Mouse (Mus musculus) hindbrain, embryonic 13.5 days (tissue): ENCODE data around the gene Unk. TPM values are rescaled to one million over a fixed set of nuclear protein-coding genes. Genes with fewer than 3 reads are reported as not detected.

Source experiments
- ATAC-seq: fragments of 200-750 bp; cut with Nextera tagmentation; 2 replicates; pipeline ENCODE4 v1.8.0; 2017; ENCODE audit warnings: moderate TSS enrichment; ENCODE audit not compliant: low FRiP score
- H3K27ac ChIP-seq: fragments of 300-500 bp; sonication (generic); 2 replicates; pipeline ENCODE4 v1.5.1; 2015; ENCODE audit warnings: inconsistent platforms, mild to moderate bottlenecking, moderate library complexity
- H3K27me3 ChIP-seq: fragments of 300-500 bp; sonication (generic); 2 replicates; pipeline ENCODE4 v1.6.1; 2015; ENCODE audit warnings: mild to moderate bottlenecking, inconsistent platforms
- H3K36me3 ChIP-seq: fragments of 300-500 bp; sonication (generic); 2 replicates; pipeline ENCODE4 v1.6.1; 2015; ENCODE audit warnings: mild to moderate bottlenecking, inconsistent platforms
- H3K4me1 ChIP-seq: fragments of 300-500 bp; sonication (generic); replicated peaks from 2 replicates; pipeline ENCODE4 v1.6.1; 2015; ENCODE audit warnings: inconsistent platforms
- H3K4me2 ChIP-seq: fragments of 300-500 bp; sonication (generic); 2 replicates; pipeline ENCODE4 v1.6.1; 2015; ENCODE audit warnings: inconsistent platforms, mild to moderate bottlenecking, moderate library complexity
- H3K4me3 ChIP-seq: fragments of 300-500 bp; sonication (generic); 2 replicates; pipeline ENCODE4 v1.5.1; 2015; ENCODE audit warnings: mild to moderate bottlenecking, inconsistent platforms
- H3K9ac ChIP-seq: fragments of 300-500 bp; sonication (generic); 2 replicates; pipeline ENCODE4 v1.6.1; 2015; ENCODE audit warnings: mild to moderate bottlenecking, inconsistent platforms
- H3K9me3 ChIP-seq: fragments of 300-500 bp; sonication (generic); 2 replicates; pipeline ENCODE4 v1.6.1; 2016; ENCODE audit warnings: inconsistent platforms
- WGBS: fragments of 180-500 bp; shearing (Covaris S2); methylation state at CpG from one replicate; pipeline ENCODE4 v1.1.7; 2015; 5-methylcytosine and 5-hydroxymethylcytosine counted together
- polyA plus RNA-seq: library from polyadenylated mRNA; unstranded; fragments of >200 nt; fragmentation: Nextera tagmentation; extraction: Ambion mirVana; gene quantifications from 2 replicates; pipeline ENCODE4 v1.2.1, GENCODE M21; 2015

The Unk gene
- polyA plus RNA-seq, 1 experiment from 2014 or later: 33.8 TPM

GRCm38 (mm10) chr11:116023771-116024355 lies 6.3 kb upstream of the Unk start:
- peak overlapping the region; percentile 96 for H3K4me3 ChIP-seq
- H3K27me3 ChIP-seq: no peaks in the 10 kb centered on the region
- peak; percentile 71 for ATAC-seq
- no peaks in the 10 kb centered on the region for H3K9me3 ChIP-seq
- under 1% methylated on average over 55 of the region's 57 CpGs for WGBS
- peak overlapping the region; percentile 100 for H3K27ac ChIP-seq
- H3K4me1 ChIP-seq: peaks cover 22% of the 10 kb centered on the region
- H3K9ac ChIP-seq: peak overlapping the region; percentile 100
- H3K4me2 ChIP-seq: peak overlapping the region; percentile 86
- peaks cover 21% of the 10 kb centered on the region for H3K36me3 ChIP-seq

DNA sequence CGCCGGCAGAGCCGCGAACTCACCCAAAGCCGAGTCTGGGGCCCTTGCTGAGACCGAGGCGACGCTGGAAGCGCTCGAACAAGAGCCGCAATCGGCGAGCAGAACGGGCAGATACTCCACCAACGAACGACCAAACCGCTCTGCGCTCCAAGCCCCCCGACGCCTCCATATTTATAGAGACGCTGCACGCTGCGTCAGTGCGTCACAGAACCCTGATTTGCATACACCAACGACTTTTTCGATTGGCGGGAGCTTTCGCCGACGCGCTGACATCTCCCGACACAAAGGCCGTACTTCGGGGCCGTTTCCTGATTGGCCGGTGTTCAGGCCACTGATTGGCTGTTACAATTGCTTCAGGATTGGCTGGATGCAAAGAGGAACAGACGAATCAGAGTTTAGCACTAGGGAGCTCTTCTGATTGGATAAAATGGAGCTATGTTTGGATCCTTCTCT lies 5.7 kb upstream of the Unk start:
- peak overlapping the region; percentile 100 for H3K9ac ChIP-seq
- H3K27me3 ChIP-seq: no peaks in the 10 kb centered on the region
- peak; percentile 95 for ATAC-seq
- H3K4me3 ChIP-seq: peak overlapping the region; percentile 96
- peak overlapping the region; percentile 86 for H3K4me2 ChIP-seq
- peak overlapping the region; percentile 100 for H3K27ac ChIP-seq
- peaks cover 24% of the 10 kb centered on the region for H3K4me1 ChIP-seq
- H3K36me3 ChIP-seq: peaks cover 21% of the 10 kb centered on the region
- no peaks in the 10 kb centered on the region for H3K9me3 ChIP-seq
- under 1% methylated on average over 36 of the region's 37 CpGs for WGBS

- H3K27ac ChIP-seq: peak overlapping the region; percentile 68
- H3K4me1 ChIP-seq: peaks cover 23% of the 10 kb centered on the region
- H3K4me2 ChIP-seq: no peak overlapping the region
- no peak overlapping the region for H3K9ac ChIP-seq
- 93% methylated on average over 3 of the region's 3 CpGs for WGBS
- no peak overlapping the region for H3K4me3 ChIP-seq
- H3K27me3 ChIP-seq: no peaks in the 10 kb centered on the region
- H3K36me3 ChIP-seq: peaks cover 17% of the 10 kb centered on the region
- ATAC-seq: no peak
- no peaks in the 10 kb centered on the region for H3K9me3 ChIP-seq
These were observed 4.9 kb upstream of the Unk start for GRCm38 (mm10) chr11:116025056-116025845.

GRCm38 (mm10) chr11:116027756-116028155 lies 2.4 kb upstream of the Unk start, which contains the start of gene H3f3b:
H3f3b (minus strand) TSS chr11:116027962.
- Histone ChIP-seq H3K4me3 (no peak within 1 kb of the TSS), H3K36me3 (no peaks in the 10 kb centered on the region), H3K9ac (no peak within 1 kb of the TSS), H3K27me3 (no peaks in the 10 kb centered on the region), H3K27ac (no peak within 1 kb of the TSS), H3K4me1 (peaks cover 23% of the 10 kb centered on the region), H3K4me2 (no peak within 1 kb of the TSS), H3K9me3 (no peaks in the 10 kb centered on the region)
- WGBS: 83% methylated on average over 4 of the region's 4 CpGs
- ATAC-seq: no peak

DNA sequence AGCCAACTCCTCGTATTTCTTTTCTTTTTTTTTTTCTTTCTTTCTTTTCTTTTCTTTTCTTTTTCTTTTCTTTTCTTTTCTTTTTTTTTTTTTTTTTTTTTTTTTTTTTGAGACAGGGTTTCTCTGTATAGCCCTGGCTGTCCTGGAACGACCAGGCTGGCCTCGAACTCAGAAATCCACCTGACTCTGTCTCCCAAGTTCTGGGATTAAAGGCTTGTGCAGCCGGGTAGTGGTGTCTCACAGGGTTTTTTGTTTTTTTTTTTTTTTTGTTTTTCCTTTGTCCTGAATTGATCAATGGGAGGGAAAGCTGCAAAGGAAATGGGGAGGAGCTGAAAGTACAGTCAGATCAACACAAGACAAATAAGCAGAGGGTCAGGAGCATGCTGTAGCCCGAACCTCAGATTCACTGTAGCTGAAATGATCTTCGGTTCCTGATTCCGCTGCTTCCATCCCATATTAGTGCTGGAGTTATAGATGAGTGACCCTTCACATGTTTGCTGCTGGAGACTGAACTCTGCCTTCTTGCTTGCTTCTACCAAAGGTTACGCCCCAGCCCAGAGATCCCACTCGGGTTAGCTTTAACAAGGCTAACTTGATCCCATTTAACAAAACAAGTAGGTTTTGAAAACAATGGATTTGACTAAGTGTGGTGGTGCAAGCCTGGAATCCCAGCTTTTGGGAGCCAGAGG lies 1.8 kb upstream of the Unk start:
- Histone ChIP-seq H3K27ac (no peak overlapping the region), H3K9ac (no peak overlapping the region), H3K36me3 (no peaks in the 10 kb centered on the region), H3K4me1 (peaks cover 27% of the 10 kb centered on the region), H3K4me2 (no peak overlapping the region), H3K27me3 (no peaks in the 10 kb centered on the region), H3K9me3 (no peaks in the 10 kb centered on the region), H3K4me3 (no peak overlapping the region)
- WGBS: 77% methylated on average over 9 of the region's 9 CpGs
- no peak for ATAC-seq

GRCm38 (mm10) chr11:116029086-116029865 lies 846 bp upstream of the Unk start:
- WGBS: 84% methylated on average over 6 of the region's 6 CpGs
- H3K4me3 ChIP-seq: peak overlapping the region; percentile 65
- H3K9ac ChIP-seq: peak overlapping the region; percentile 94
- H3K4me1 ChIP-seq: peaks cover 27% of the 10 kb centered on the region
- peak overlapping the region; percentile 58 for H3K4me2 ChIP-seq
- no peak for ATAC-seq
- H3K36me3 ChIP-seq: no peaks in the 10 kb centered on the region
- no peaks in the 10 kb centered on the region for H3K27me3 ChIP-seq
- H3K27ac ChIP-seq: peak overlapping the region; percentile 100
- no peaks in the 10 kb centered on the region for H3K9me3 ChIP-seq

- WGBS: 24% methylated on average over 14 of the region's 14 CpGs
- peaks cover 27% of the 10 kb centered on the region for H3K4me1 ChIP-seq
- peak overlapping the region; percentile 75 for H3K4me2 ChIP-seq
- ATAC-seq: peak; percentile 52
- no peaks in the 10 kb centered on the region for H3K9me3 ChIP-seq
- H3K36me3 ChIP-seq: peaks cover 6% of the 10 kb centered on the region; the same call in 1 of the 2 replicates
- peak overlapping the region; percentile 94 for H3K9ac ChIP-seq
- no peaks in the 10 kb centered on the region for H3K27me3 ChIP-seq
- H3K27ac ChIP-seq: peak overlapping the region; percentile 100
- peak overlapping the region; percentile 65 for H3K4me3 ChIP-seq
These were observed 1.1 kb downstream of the Unk start for GRCm38 (mm10) chr11:116030898-116031845.

DNA sequence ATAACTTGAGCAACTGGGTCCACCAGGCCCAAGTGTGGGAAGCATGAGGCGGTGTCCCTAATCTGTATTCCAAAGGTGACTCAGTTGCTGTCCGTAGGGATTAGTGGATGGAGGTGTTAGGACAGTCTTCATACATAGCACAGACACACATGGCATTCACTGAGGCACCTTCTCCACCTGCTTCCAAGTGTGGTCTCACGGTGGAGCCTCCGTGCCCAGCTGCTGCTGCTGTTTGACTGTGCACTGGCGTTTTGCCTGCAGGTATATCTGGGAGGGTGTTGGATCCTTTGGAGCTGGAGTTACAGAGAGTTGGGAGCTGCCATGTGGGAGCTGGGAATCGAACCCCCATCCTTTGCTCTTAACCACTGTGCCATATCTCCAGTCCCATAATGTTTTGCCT lies 4.5 kb downstream of the Unk start:
- 94% methylated on average over 6 of the region's 6 CpGs for WGBS

DNA sequence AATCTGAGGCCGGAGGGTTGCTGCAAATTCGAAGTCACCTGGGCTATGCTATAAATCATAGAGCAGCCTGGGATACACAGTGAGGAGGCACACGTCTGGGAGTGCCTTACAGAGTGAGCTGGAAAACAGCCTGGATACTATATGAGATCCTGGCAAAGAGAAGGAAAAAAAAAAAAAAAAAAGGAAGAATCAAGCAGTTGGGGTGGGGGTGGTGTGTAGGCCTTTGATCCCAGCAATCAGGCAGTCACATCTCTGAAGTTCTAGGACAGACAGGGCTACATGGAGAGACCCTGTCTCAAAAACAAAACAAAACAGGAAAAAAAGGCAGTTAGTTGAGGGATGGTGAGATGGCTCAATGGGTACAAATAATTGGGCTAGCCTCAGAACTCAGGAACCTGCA lies 6.5 kb downstream of the Unk start:
- Histone ChIP-seq H3K4me1 (peaks cover 14% of the 10 kb centered on the region), H3K9ac (no peak overlapping the region), H3K9me3 (no peaks in the 10 kb centered on the region), H3K27me3 (no peaks in the 10 kb centered on the region), H3K4me3 (no peak overlapping the region), H3K27ac (no peak overlapping the region), H3K36me3 (peaks cover 33% of the 10 kb centered on the region), H3K4me2 (no peak overlapping the region)
- 97% methylated on average over 3 of the region's 3 CpGs for WGBS
- ATAC-seq: no peak

More for the DNA sequence above, 4.5 kb downstream of the Unk start:
- Histone ChIP-seq H3K9ac (no peak overlapping the region), H3K36me3 (peaks cover 19% of the 10 kb centered on the region), H3K27ac (no peak overlapping the region), H3K4me3 (no peak overlapping the region), H3K4me2 (no peak overlapping the region), H3K27me3 (no peaks in the 10 kb centered on the region), H3K4me1 (peaks cover 24% of the 10 kb centered on the region), H3K9me3 (no peaks in the 10 kb centered on the region)
- no peak for ATAC-seq

- H3K4me3 ChIP-seq: no peak overlapping the region
- peaks cover 4% of the 10 kb centered on the region; the same call in 1 of the 2 replicates for H3K4me1 ChIP-seq
- H3K4me2 ChIP-seq: no peak overlapping the region
- H3K27ac ChIP-seq: no peak overlapping the region
- no peaks in the 10 kb centered on the region for H3K9me3 ChIP-seq
- WGBS: 97% methylated on average over 9 of the region's 9 CpGs
- no peaks in the 10 kb centered on the region for H3K27me3 ChIP-seq
- H3K9ac ChIP-seq: no peak overlapping the region
- H3K36me3 ChIP-seq: peaks cover 39% of the 10 kb centered on the region
- no peak for ATAC-seq
These were observed 7.7 kb downstream of the Unk start for GRCm38 (mm10) chr11:116037826-116038225.

DNA sequence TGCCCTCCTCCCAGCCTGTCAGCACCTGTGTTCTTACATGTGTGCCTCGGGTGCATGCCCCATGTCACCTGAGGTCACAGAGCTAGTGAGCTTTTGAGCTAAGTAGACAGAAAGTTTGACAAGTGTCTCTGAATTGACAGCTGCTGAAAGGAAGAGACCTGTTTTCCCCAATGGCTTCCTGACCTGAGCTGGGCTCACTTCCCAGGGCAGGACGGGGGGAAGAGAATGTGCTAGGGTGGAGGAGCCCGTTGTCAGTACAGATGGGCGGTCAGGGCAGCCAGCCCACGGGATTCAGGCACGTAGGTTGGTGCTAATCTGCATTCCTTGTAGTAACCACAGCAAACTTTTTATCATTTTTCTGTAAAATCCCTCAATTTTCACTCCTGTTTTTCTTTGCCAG lies 10.5 kb downstream of the Unk start:
- Histone ChIP-seq H3K4me2 (no peak overlapping the region), H3K9ac (no peak overlapping the region), H3K27me3 (no peaks in the 10 kb centered on the region), H3K27ac (no peak overlapping the region), H3K4me3 (no peak overlapping the region), H3K9me3 (no peaks in the 10 kb centered on the region), H3K36me3 (peaks cover 43% of the 10 kb centered on the region), H3K4me1 (no peaks in the 10 kb centered on the region)
- no peak for ATAC-seq
- WGBS: 94% methylated on average over 6 of the region's 6 CpGs
